Mouse (Mus musculus) subcutaneous adipose tissue, adult 2 months (tissue): ENCODE measurements around the gene Gm6899. TPM values are rescaled to one million over a fixed set of nuclear protein-coding genes. Genes with fewer than 3 reads are reported as not detected.

Experiments used
- polyA plus RNA-seq: library from polyadenylated mRNA; depleted of rRNA; stranded (reverse); fragments of >200 nt; gene quantifications from 2 replicates; pipeline ENCODE4 v1.2.3, GENCODE M21; 2012; ENCODE audit warnings: low replicate concordance; rRNA removed

Gm6899 gene
- polyA plus RNA-seq = 0.24 TPM in 1 of 2 replicates, not detected in the other

DNA sequence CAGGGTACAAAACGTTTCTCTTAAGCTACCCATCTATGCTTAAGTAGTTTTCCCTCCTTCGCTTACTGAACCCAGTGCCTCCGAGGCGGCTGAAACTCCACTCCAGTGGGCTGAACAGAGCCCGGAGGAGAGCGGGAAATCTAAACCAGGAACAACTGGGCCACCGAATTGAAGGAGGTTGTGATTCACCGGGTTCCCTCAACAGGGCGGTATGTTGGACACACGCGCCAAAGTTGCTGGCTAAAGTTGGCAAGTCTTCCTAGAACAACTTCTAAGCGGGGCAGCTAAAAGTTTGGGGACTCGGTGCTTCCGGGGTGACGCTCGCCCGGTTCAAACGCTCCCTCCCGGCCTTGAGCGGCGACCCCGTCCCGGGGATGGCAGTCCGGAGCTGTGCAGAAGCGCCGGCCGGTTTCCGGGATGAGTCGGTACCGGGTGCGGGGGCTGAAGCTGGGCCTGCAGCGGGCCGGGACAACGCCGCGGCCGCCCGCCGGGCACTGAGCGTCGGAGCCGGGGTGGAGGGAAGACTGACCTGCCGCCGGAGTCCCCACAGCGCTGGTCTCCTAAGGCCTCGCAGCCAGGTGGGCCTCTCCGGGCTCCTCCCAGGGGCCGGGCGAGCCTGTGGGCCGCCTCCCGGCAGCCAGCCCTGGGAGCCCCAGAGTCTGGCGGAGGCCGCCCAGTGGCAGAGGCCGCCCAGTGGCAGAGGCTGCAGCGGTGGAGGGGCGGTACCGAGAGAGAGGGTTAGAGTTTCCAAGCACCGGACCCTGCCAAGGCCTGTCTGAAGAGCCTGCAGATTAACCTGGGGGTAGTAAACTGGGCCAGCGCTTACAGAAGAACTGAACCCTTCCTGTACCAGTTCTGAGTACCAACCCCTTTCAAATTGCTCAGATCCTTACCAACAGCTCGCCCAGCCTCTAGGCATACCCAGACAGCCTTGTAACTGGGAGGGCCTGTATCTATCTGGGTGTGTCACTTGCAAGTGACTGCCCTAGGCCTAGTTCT lies at the start of gene Gm6899, which contains the start of gene Vrk2:
Gene Gm6899, plus strand, starts transcription at position 181 of the 999 bp plus-strand sequence.
Gene Vrk2, minus strand, starts transcription at position 939 of the 999 bp plus-strand sequence.

Other genes with a start within 250 kb of the Gm6899 start
- 2.3 and 4.5 TPM in 2 replicates for gene Fancl, start 207.1 kb upstream of the Gm6899 start, polyA plus RNA-seq
- 2.5 and 2.6 TPM in 2 replicates for gene Vrk2, start 758 bp downstream of the Gm6899 start, polyA plus RNA-seq